ENCODE assay signal across 7 mouse cellular contexts in genomic region chr19:56722291-56722707, GRCm38 (mm10). TPM values are rescaled to one million over a fixed set of nuclear protein-coding genes. Genes with fewer than 3 reads are reported as not detected.
DNase-seq lines count a peak whose midpoint lies in the region; ATAC-seq and TF ChIP-seq lines count a peak whose summit lies in the region.

No protein-coding gene starts in this region.

- peak; percentile 21 for ATAC-seq in intestine, embryonic 16.5 days
- peak; percentile 27; the same call in 1 of the 2 replicates for ATAC-seq in midbrain, postnatal 0 days (ENCODE audit: low FRiP score)
- no peak for ATAC-seq in megakaryocyte progenitor cell, adult 5-6 weeks (replicated peaks; ENCODE audit: poor library complexity)

- H3K79me2 ChIP-seq in liver, adult 2 months (ENCODE audit: control insufficient read depth, insufficient read depth, low read length): no peaks in the 10 kb centered on the region

- TF ChIP-seq POLR2A in liver, adult 2 months (IDR thresholded peaks at IDR 0.05; ENCODE audit: extremely low read depth, insufficient read depth, low read length): no peak

- no peak for DNase-seq in liver, adult 2 months (ENCODE audit: extremely low read depth, low read depth, low spot score)
- no peak for DNase-seq in liver
- DNase-seq in forebrain, embryonic 10.5 days (ENCODE audit: extremely low spot score, low spot score): no peak
- DNase-seq in midbrain, postnatal 0 days (ENCODE audit: low spot score): no peak
- no peak for DNase-seq in adrenal gland, adult 8-10 months

- H3K4me3 ChIP-seq in liver, adult 2 months (ENCODE audit: insufficient read depth, low read depth, low read length): peak overlapping the region; percentile 27
- H3K4me3 ChIP-seq in forebrain, embryonic 10.5 days: peak overlapping the region; percentile 60
- H3K4me3 ChIP-seq in intestine, embryonic 16.5 days (ENCODE audit: low read length): peak overlapping the region; percentile 64
- H3K4me3 ChIP-seq in midbrain, postnatal 0 days (ENCODE audit: low read depth, low read length): peak overlapping the region; percentile 58

- H3K4me2 ChIP-seq in intestine, embryonic 16.5 days (ENCODE audit: low read depth, low read length): peak overlapping the region; percentile 97
- peak overlapping the region; percentile 96 for H3K4me2 ChIP-seq in midbrain, postnatal 0 days (ENCODE audit: low read depth, low read length, poor library complexity, severe bottlenecking)

- H3K4me1 ChIP-seq in liver, adult 2 months (ENCODE audit: control insufficient read depth, insufficient read depth, low read length): no peaks in the 10 kb centered on the region
- peaks cover 46% of the 10 kb centered on the region for H3K4me1 ChIP-seq in forebrain, embryonic 10.5 days
- peaks cover 24% of the 10 kb centered on the region for H3K4me1 ChIP-seq in intestine, embryonic 16.5 days (ENCODE audit: control insufficient read depth, insufficient read depth, low read length)
- no peaks in the 10 kb centered on the region for H3K4me1 ChIP-seq in midbrain, postnatal 0 days (ENCODE audit: insufficient read depth, low read length)

- no peak for TF ChIP-seq CTCF in liver, adult 2 months (IDR thresholded peaks at IDR 0.05; ENCODE audit: low read depth, low read length)
- no peak for TF ChIP-seq CTCF in midbrain, postnatal 0 days (IDR thresholded peaks at IDR 0.05)

- H3K9ac ChIP-seq in liver, adult 2 months (ENCODE audit: low read depth, low read length): peak overlapping the region; percentile 36
- H3K9ac ChIP-seq in intestine, embryonic 16.5 days (ENCODE audit: low read depth, low read length): peak overlapping the region; percentile 70
- H3K9ac ChIP-seq in midbrain, postnatal 0 days (replicated peaks; ENCODE audit: low read length, poor library complexity, severe bottlenecking): peak overlapping the region; percentile 67

- peaks cover 21% of the 10 kb centered on the region for H3K27me3 ChIP-seq in liver, adult 2 months (ENCODE audit: control insufficient read depth, insufficient read depth, low read length)
- peaks cover 99% of the 10 kb centered on the region for H3K27me3 ChIP-seq in forebrain, embryonic 10.5 days (ENCODE audit: poor library complexity, severe bottlenecking)
- peaks cover 36% of the 10 kb centered on the region for H3K27me3 ChIP-seq in intestine, embryonic 16.5 days (replicated peaks; ENCODE audit: control insufficient read depth, insufficient read depth, low read length)
- peaks cover 30% of the 10 kb centered on the region for H3K27me3 ChIP-seq in midbrain, postnatal 0 days (ENCODE audit: insufficient read depth, low read length)

- H3K9me3 ChIP-seq in forebrain, embryonic 10.5 days: no peaks in the 10 kb centered on the region
- no peaks in the 10 kb centered on the region for H3K9me3 ChIP-seq in intestine, embryonic 16.5 days (ENCODE audit: control insufficient read depth, low read length)
- no peaks in the 10 kb centered on the region for H3K9me3 ChIP-seq in midbrain, postnatal 0 days (ENCODE audit: low read length)

- no peaks in the 10 kb centered on the region for H3K36me3 ChIP-seq in liver, adult 2 months (ENCODE audit: control insufficient read depth, insufficient read depth, low read length)
- no peaks in the 10 kb centered on the region for H3K36me3 ChIP-seq in forebrain, embryonic 10.5 days (replicated peaks)
- no peaks in the 10 kb centered on the region for H3K36me3 ChIP-seq in intestine, embryonic 16.5 days (ENCODE audit: control insufficient read depth, insufficient read depth, low read length)
- H3K36me3 ChIP-seq in midbrain, postnatal 0 days (ENCODE audit: insufficient read depth, low read length): no peaks in the 10 kb centered on the region

- 2% methylated on average over 48 of the region's 48 CpGs for WGBS in liver, adult 2 months
- 2% methylated on average over 48 of the region's 48 CpGs for WGBS in forebrain, embryonic 10.5 days
- WGBS in intestine, embryonic 16.5 days: 2% methylated on average over 40 of the region's 48 CpGs
- 1% methylated on average over 23 of the region's 48 CpGs for WGBS in midbrain, postnatal 0 days

- H3K27ac ChIP-seq in liver, adult 2 months (replicated peaks; ENCODE audit: insufficient read depth, low read depth, low read length): no peak overlapping the region
- H3K27ac ChIP-seq in forebrain, embryonic 10.5 days: peak overlapping the region; percentile 53; the same call in 1 of the 2 replicates
- H3K27ac ChIP-seq in intestine, embryonic 16.5 days (ENCODE audit: low read length): no peak overlapping the region
- H3K27ac ChIP-seq in midbrain, postnatal 0 days (ENCODE audit: low read depth, low read length): no peak overlapping the region

RNA-seq across cellular contexts. Expression of gene Adrb1, which starts 0.3 kb away (rescaled TPM):
- 0.40 and 0.65 TPM in 2 replicates for total RNA-seq in liver, adult 2 months (2014; rRNA removed)
- polyA plus RNA-seq in liver, adult 2 months (2012; rRNA removed): 0.66 and 0.89 TPM in 2 replicates
- 0.07 and 0.21 TPM in 2 replicates for polyA plus RNA-seq in forebrain, embryonic 10.5 days (2016; fragmentation: Nextera tagmentation; extraction: Ambion mirVana)
- 0.35 and 0.36 TPM in 2 replicates for polyA plus RNA-seq in intestine, embryonic 16.5 days (2015; fragmentation: Nextera tagmentation; extraction: Ambion mirVana)
- 5.1 and 7.6 TPM in 2 replicates for total RNA-seq in midbrain, postnatal 0 days (2014; rRNA removed)
- polyA plus RNA-seq in midbrain, postnatal 0 days (2015; fragmentation: Nextera tagmentation; extraction: Ambion mirVana): 2.0 and 2.9 TPM in 2 replicates
- total RNA-seq in megakaryocyte progenitor cell, adult 5-6 weeks (2015): not detected in 2 replicates
- total RNA-seq in megakaryocyte progenitor cell, adult 5-6 weeks (2017): 0.04 TPM in 1 of 2 replicates, not detected in the other
- 1 to 10 TPM; 1.5 to 3.1 (median 2.4) TPM for total RNA-seq in adrenal gland, adult 8-10 months (2022)
